Mouse (Mus musculus): ENCODE measurements around the gene Prkar2a. TPM values are rescaled to one million over a fixed set of nuclear protein-coding genes. Genes with fewer than 3 reads are reported as not detected.
A peak's percentile ranks its signal among the peaks of the same experiment; 100 is the strongest.

Gene Prkar2a
- polyA plus RNA-seq, 1 experiment from 2014 or later = 59.5 TPM

GRCm38 (mm10) chr9:108694533-108694932 lies 5.4 kb downstream of the Prkar2a start:
- no peaks in the 10 kb centered on the region for H3K9me3 ChIP-seq (replicated peaks)
- no peak for ATAC-seq (ENCODE audit: low FRiP score)
- H3K27ac ChIP-seq (replicated peaks) = no peak overlapping the region
- H3K4me2 ChIP-seq = peak overlapping the region; percentile 79
- 93% methylated on average over 1 of the region's 1 CpGs for WGBS
- peaks cover 37% of the 10 kb centered on the region for H3K4me1 ChIP-seq
- H3K27me3 ChIP-seq (replicated peaks) = no peaks in the 10 kb centered on the region
- H3K9ac ChIP-seq (replicated peaks) = no peak overlapping the region
- H3K4me3 ChIP-seq (replicated peaks) = peak overlapping the region; percentile 25; the same call in 1 of the 2 replicates
- peaks cover 4% of the 10 kb centered on the region; the same call in 1 of the 2 replicates for H3K36me3 ChIP-seq

- Histone ChIP-seq H3K4me2 (no peak overlapping the region), H3K36me3 (peaks cover 4% of the 10 kb centered on the region; the same call in 1 of the 2 replicates), H3K9ac (replicated peaks) (no peak overlapping the region), H3K27me3 (replicated peaks) (no peaks in the 10 kb centered on the region), H3K4me1 (peaks cover 13% of the 10 kb centered on the region), H3K9me3 (replicated peaks) (no peaks in the 10 kb centered on the region), H3K4me3 (replicated peaks) (no peak overlapping the region), H3K27ac (replicated peaks) (no peak overlapping the region)
- ATAC-seq (ENCODE audit: low FRiP score) = no peak
These were observed 13.4 kb downstream of the Prkar2a start for GRCm38 (mm10) chr9:108702476-108702875.

- Histone ChIP-seq H3K9me3 (replicated peaks) (no peaks in the 10 kb centered on the region), H3K36me3 (no peaks in the 10 kb centered on the region), H3K4me2 (no peak overlapping the region), H3K27ac (replicated peaks) (no peak overlapping the region), H3K9ac (replicated peaks) (no peak overlapping the region), H3K27me3 (replicated peaks) (no peaks in the 10 kb centered on the region), H3K4me3 (replicated peaks) (no peak overlapping the region), H3K4me1 (peaks cover 13% of the 10 kb centered on the region)
- no peak for ATAC-seq (ENCODE audit: low FRiP score)
- 21% methylated on average over 12 of the region's 12 CpGs for WGBS
These were observed 14.4 kb downstream of the Prkar2a start for GRCm38 (mm10) chr9:108703373-108704110.

GRCm38 (mm10) chr9:108704591-108704990 lies 15.5 kb downstream of the Prkar2a start:
- 73% methylated on average over 7 of the region's 7 CpGs for WGBS
- Histone ChIP-seq H3K36me3 (no peaks in the 10 kb centered on the region), H3K4me3 (replicated peaks) (no peak overlapping the region), H3K4me1 (peaks cover 13% of the 10 kb centered on the region), H3K27me3 (replicated peaks) (no peaks in the 10 kb centered on the region), H3K9ac (replicated peaks) (no peak overlapping the region), H3K9me3 (replicated peaks) (no peaks in the 10 kb centered on the region), H3K27ac (replicated peaks) (no peak overlapping the region), H3K4me2 (no peak overlapping the region)
- no peak for ATAC-seq (ENCODE audit: low FRiP score)

- Histone ChIP-seq H3K9ac (replicated peaks) (no peak overlapping the region), H3K9me3 (replicated peaks) (no peaks in the 10 kb centered on the region), H3K36me3 (no peaks in the 10 kb centered on the region), H3K4me2 (no peak overlapping the region), H3K27me3 (replicated peaks) (no peaks in the 10 kb centered on the region), H3K4me1 (peaks cover 13% of the 10 kb centered on the region), H3K27ac (replicated peaks) (no peak overlapping the region), H3K4me3 (replicated peaks) (no peak overlapping the region)
- ATAC-seq (ENCODE audit: low FRiP score) = no peak
- 88% methylated on average over 2 of the region's 2 CpGs for WGBS
These were observed 18.1 kb downstream of the Prkar2a start for GRCm38 (mm10) chr9:108707212-108707611.

GRCm38 (mm10) chr9:108708833-108709232 lies 19.7 kb downstream of the Prkar2a start:
- Histone ChIP-seq H3K27me3 (replicated peaks) (no peaks in the 10 kb centered on the region), H3K4me1 (peaks cover 8% of the 10 kb centered on the region), H3K36me3 (no peaks in the 10 kb centered on the region), H3K9ac (replicated peaks) (no peak overlapping the region), H3K27ac (replicated peaks) (no peak overlapping the region), H3K4me3 (replicated peaks) (no peak overlapping the region), H3K4me2 (no peak overlapping the region), H3K9me3 (replicated peaks) (no peaks in the 10 kb centered on the region)
- 90% methylated on average over 8 of the region's 8 CpGs for WGBS
- no peak for ATAC-seq (ENCODE audit: low FRiP score)

GRCm38 (mm10) chr9:108710767-108711166 lies 21.7 kb downstream of the Prkar2a start:
- H3K4me1 ChIP-seq = no peaks in the 10 kb centered on the region
- H3K4me2 ChIP-seq = no peak overlapping the region
- 76% methylated on average over 7 of the region's 7 CpGs for WGBS
- H3K9ac ChIP-seq (replicated peaks) = no peak overlapping the region
- H3K36me3 ChIP-seq = no peaks in the 10 kb centered on the region
- no peak for ATAC-seq (ENCODE audit: low FRiP score)
- H3K27ac ChIP-seq (replicated peaks) = no peak overlapping the region
- H3K27me3 ChIP-seq (replicated peaks) = no peaks in the 10 kb centered on the region
- no peaks in the 10 kb centered on the region for H3K9me3 ChIP-seq (replicated peaks)
- no peak overlapping the region for H3K4me3 ChIP-seq (replicated peaks)

GRCm38 (mm10) chr9:108716199-108716598 lies 27.1 kb downstream of the Prkar2a start:
- Histone ChIP-seq H3K4me1 (no peaks in the 10 kb centered on the region), H3K4me3 (replicated peaks) (no peak overlapping the region), H3K36me3 (peaks cover 36% of the 10 kb centered on the region), H3K9ac (replicated peaks) (no peak overlapping the region), H3K27ac (replicated peaks) (no peak overlapping the region), H3K9me3 (replicated peaks) (no peaks in the 10 kb centered on the region), H3K27me3 (replicated peaks) (no peaks in the 10 kb centered on the region), H3K4me2 (no peak overlapping the region)
- 95% methylated on average over 4 of the region's 4 CpGs for WGBS
- no peak for ATAC-seq (ENCODE audit: low FRiP score)

- no peak overlapping the region for H3K9ac ChIP-seq (replicated peaks)
- H3K4me2 ChIP-seq = no peak overlapping the region
- H3K4me3 ChIP-seq (replicated peaks) = no peak overlapping the region
- no peak overlapping the region for H3K27ac ChIP-seq (replicated peaks)
- 8% methylated on average over 2 of the region's 2 CpGs for WGBS
- H3K4me1 ChIP-seq = no peaks in the 10 kb centered on the region
- no peaks in the 10 kb centered on the region for H3K9me3 ChIP-seq (replicated peaks)
- no peak for ATAC-seq (ENCODE audit: low FRiP score)
- H3K27me3 ChIP-seq (replicated peaks) = no peaks in the 10 kb centered on the region
- H3K36me3 ChIP-seq = peaks cover 31% of the 10 kb centered on the region
These were observed 34.6 kb downstream of the Prkar2a start for GRCm38 (mm10) chr9:108723751-108724150.

GRCm38 (mm10) chr9:108726116-108726515 lies 37.0 kb downstream of the Prkar2a start:
- H3K27me3 ChIP-seq (replicated peaks) = no peaks in the 10 kb centered on the region
- no peaks in the 10 kb centered on the region for H3K9me3 ChIP-seq (replicated peaks)
- ATAC-seq (ENCODE audit: low FRiP score) = no peak
- H3K4me3 ChIP-seq (replicated peaks) = no peak overlapping the region
- 93% methylated on average over 5 of the region's 5 CpGs for WGBS
- H3K9ac ChIP-seq (replicated peaks) = no peak overlapping the region
- no peaks in the 10 kb centered on the region for H3K4me1 ChIP-seq
- H3K4me2 ChIP-seq = no peak overlapping the region
- H3K27ac ChIP-seq (replicated peaks) = no peak overlapping the region
- peaks cover 18% of the 10 kb centered on the region for H3K36me3 ChIP-seq

- peaks cover 12% of the 10 kb centered on the region for H3K36me3 ChIP-seq
- no peaks in the 10 kb centered on the region for H3K4me1 ChIP-seq
- H3K9me3 ChIP-seq (replicated peaks) = no peaks in the 10 kb centered on the region
- no peak overlapping the region for H3K4me3 ChIP-seq (replicated peaks)
- no peaks in the 10 kb centered on the region for H3K27me3 ChIP-seq (replicated peaks)
- no peak overlapping the region for H3K27ac ChIP-seq (replicated peaks)
- ATAC-seq (ENCODE audit: low FRiP score) = no peak
- no peak overlapping the region for H3K4me2 ChIP-seq
- H3K9ac ChIP-seq (replicated peaks) = no peak overlapping the region
These were observed 39.9 kb downstream of the Prkar2a start for GRCm38 (mm10) chr9:108729050-108729449.

GRCm38 (mm10) chr9:108732462-108732861 lies 43.3 kb downstream of the Prkar2a start:
- Histone ChIP-seq H3K27me3 (replicated peaks) (no peaks in the 10 kb centered on the region), H3K9ac (replicated peaks) (no peak overlapping the region), H3K9me3 (replicated peaks) (no peaks in the 10 kb centered on the region), H3K4me2 (no peak overlapping the region), H3K4me1 (no peaks in the 10 kb centered on the region), H3K36me3 (peaks cover 32% of the 10 kb centered on the region), H3K4me3 (replicated peaks) (no peak overlapping the region), H3K27ac (replicated peaks) (no peak overlapping the region)
- no peak for ATAC-seq (ENCODE audit: low FRiP score)

Data from neural tube, embryonic 15.5 days (tissue).